Mouse (Mus musculus): ENCODE results near the gene Ndufb5. TPM values are rescaled to one million over a fixed set of nuclear protein-coding genes. Genes with fewer than 3 reads are reported as not detected.

The Ndufb5 gene
- polyA plus RNA-seq, 1 experiment from 2014 or later: 124 TPM

DNA sequence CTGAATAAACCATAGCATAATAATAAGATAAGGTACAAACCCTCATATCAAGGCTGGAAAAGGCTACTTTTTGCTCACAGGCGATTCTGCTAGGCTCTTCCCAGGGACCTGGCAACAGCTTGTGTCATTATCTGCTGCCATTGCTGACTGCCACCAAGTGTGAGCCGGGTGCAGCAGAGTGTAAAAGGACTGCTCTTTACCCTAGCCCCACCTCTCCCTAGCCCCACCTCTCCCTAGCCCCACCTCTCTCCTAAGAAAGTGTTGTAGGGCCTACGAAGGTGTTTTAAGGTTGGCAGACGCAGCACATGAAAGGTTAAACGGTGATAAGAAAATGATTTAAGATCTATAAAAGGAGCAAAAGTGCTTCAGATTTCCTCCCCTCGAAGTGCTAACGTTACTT lies 27.1 kb downstream of the Ndufb5 start:
- H3K36me3 ChIP-seq (replicated peaks): no peaks in the 10 kb centered on the region
- H3K4me3 ChIP-seq (replicated peaks): no peak overlapping the region
- H3K27ac ChIP-seq (replicated peaks): no peak overlapping the region
- ATAC-seq (ENCODE audit: insufficient read depth): no peak
- no peak overlapping the region for H3K9ac ChIP-seq
- 38% methylated on average over 7 of the region's 7 CpGs for WGBS (ENCODE audit: insufficient replicate concordance)
- no peak overlapping the region for H3K4me2 ChIP-seq
- no peaks in the 10 kb centered on the region for H3K4me1 ChIP-seq (replicated peaks)
- no peaks in the 10 kb centered on the region for H3K27me3 ChIP-seq
- no peaks in the 10 kb centered on the region for H3K9me3 ChIP-seq (replicated peaks)

GRCm38 (mm10) chr3:32770781-32771180 lies 34.0 kb downstream of the Ndufb5 start:
- H3K36me3 ChIP-seq (replicated peaks): no peaks in the 10 kb centered on the region
- 41% methylated on average over 2 of the region's 2 CpGs for WGBS (ENCODE audit: insufficient replicate concordance)
- no peak overlapping the region for H3K27ac ChIP-seq (replicated peaks)
- H3K4me1 ChIP-seq (replicated peaks): no peaks in the 10 kb centered on the region
- no peak overlapping the region for H3K4me2 ChIP-seq
- no peaks in the 10 kb centered on the region for H3K27me3 ChIP-seq
- ATAC-seq (ENCODE audit: insufficient read depth): no peak
- no peak overlapping the region for H3K4me3 ChIP-seq (replicated peaks)
- no peak overlapping the region for H3K9ac ChIP-seq
- H3K9me3 ChIP-seq (replicated peaks): no peaks in the 10 kb centered on the region

Other genes starting within 250 kb of the Ndufb5 start
- not detected in 2 replicates for gene Kcnmb3, start 244.8 kb upstream of the Ndufb5 start, polyA plus RNA-seq (2015; fragmentation: Nextera tagmentation; extraction: Ambion mirVana)
- gene Zfp639, start 226.7 kb upstream of the Ndufb5 start, polyA plus RNA-seq (2015; fragmentation: Nextera tagmentation; extraction: Ambion mirVana): 14.7 and 15.1 TPM in 2 replicates
- 12.5 and 13.1 TPM in 2 replicates for gene Mfn1, start 207.5 kb upstream of the Ndufb5 start, polyA plus RNA-seq (2015; fragmentation: Nextera tagmentation; extraction: Ambion mirVana)
- 7.7 and 8.1 TPM in 2 replicates for gene Gnb4, start 120.4 kb upstream of the Ndufb5 start, polyA plus RNA-seq (2015; fragmentation: Nextera tagmentation; extraction: Ambion mirVana)
- 75.5 and 78.2 TPM in 2 replicates for gene Actl6a, start 30.7 kb upstream of the Ndufb5 start, polyA plus RNA-seq (2015; fragmentation: Nextera tagmentation; extraction: Ambion mirVana)
- gene Mrpl47, start 615 bp downstream of the Ndufb5 start, polyA plus RNA-seq (2015; fragmentation: Nextera tagmentation; extraction: Ambion mirVana): 12.6 and 15.2 TPM in 2 replicates
- 0.16 and 0.32 TPM in 2 replicates for gene Usp13, start 80.6 kb downstream of the Ndufb5 start, polyA plus RNA-seq (2015; fragmentation: Nextera tagmentation; extraction: Ambion mirVana)

Data from liver, embryonic 15.5 days (tissue).